Mouse (Mus musculus) lung, adult 18-20 months (tissue): ENCODE data around the gene Sall4.
"Not testable (repeated sequence)": the region's sequence is repeated elsewhere in the genome, so short reads cannot be mapped to it uniquely, and the experiment has no call there.

Experiments
- DNase-seq, 2 experiments: peaks; one replicate each; pipeline ENCODE4 v3.0.0; 2022; ENCODE audit warnings: mixed read lengths in 2 of 2

Sall4 gene

GRCm38 (mm10) chr2:168767582-168767981 is at the start of gene Sall4:
TSS of gene Sall4 (minus strand) at chr2:168767943.
- no peak for DNase-seq

- no peak for DNase-seq
Measured at GRCm38 (mm10) chr2:168813243-168813642, 45.5 kb upstream of the Sall4 start.

- no peak for DNase-seq
Measured at GRCm38 (mm10) chr2:168809895-168810294, 42.2 kb upstream of the Sall4 start.

- DNase-seq = no peak
Measured at GRCm38 (mm10) chr2:168807681-168808080, 39.9 kb upstream of the Sall4 start.

DNA sequence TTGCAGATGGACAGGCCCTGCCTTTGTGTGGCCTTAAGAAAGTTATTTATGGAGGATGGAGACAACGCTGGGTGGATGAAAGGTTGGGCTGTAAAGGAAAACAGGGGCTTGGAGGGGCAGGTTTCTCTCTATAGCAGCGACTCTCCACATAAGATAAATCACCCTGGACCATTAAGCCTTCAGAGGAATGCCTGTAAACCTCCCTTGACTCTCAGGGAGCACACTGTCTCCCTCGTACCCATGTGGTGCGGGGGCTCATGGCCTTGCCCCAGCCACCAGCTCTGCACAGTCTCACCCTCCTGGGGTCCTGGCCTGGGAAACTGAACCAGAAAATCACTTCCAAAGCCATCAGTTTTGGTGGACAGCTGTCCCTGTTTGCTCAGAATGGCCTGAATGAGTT is 36.1 kb upstream of the Sall4 start:
- no peak for DNase-seq

DNA sequence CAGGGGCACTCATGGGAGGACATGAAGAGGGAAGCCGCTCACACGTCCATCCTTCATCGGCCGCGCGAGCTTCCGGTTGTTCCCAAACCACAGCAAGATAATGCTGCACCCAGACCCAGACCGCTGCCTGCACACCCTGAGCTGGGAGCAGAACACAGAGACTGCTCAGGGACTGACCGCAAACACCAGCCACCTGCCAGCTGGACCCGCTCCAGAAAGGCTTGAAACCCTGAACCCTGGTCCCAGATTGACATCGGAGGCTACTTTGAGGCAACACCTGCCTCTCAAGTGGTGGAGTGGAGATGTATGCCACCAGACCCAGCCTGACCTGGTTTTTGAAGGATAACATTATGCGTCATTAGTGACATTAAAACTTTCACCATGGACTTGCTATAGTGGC is 31.6 kb upstream of the Sall4 start:
- no peak for DNase-seq

DNA sequence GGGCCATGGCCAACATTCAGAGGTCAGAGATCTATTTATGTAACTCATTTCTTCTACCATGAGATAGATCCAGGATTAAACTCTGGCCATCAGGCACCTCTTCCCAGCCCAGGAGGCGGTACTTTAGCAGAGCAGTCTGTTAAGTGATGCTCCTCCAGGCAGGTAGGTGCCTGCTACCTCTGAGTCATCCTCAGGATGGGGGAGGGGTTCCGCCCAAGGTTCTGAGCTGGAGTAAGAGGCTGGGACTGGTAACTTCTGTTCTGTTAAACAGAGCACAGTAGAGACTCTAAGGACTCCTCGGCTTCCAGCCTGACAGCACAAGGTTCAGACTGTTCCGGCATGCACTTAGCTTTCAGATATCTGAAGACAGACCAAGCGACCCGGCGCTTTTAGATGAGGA is 31.2 kb upstream of the Sall4 start:
- no peak for DNase-seq

DNA sequence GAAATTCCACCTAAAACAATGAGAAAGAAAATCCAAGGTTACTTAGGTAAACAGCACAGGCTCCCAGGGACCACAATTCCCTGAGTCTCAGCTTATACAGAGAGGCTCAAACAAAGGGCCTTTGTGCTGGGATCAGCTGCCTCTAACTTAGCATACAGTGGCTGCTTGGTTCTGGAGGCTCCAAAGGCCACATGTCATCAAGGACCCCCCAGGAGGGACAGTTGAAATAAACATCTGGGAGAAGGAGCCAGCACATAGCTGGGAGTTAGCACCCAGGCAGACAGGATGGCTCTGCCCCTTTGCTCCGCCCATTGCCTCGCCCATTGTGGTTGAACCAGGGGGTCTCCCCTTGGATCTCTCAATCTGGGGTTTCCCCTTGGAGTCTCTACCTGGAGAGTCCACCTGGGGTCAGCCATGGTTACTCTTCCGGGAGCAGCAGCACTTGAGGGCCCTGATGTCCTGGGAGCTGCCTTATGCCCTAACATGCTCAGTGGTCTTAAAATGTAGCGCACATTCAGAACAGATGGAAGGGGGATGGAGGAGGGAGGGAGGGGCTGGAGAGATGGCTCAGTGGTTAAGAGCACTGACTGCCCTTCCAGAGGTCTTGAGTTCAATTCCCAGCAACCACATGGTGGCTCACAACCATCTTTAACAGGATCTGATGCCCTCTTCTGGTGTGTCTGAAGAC is 23.5 kb upstream of the Sall4 start:
- DNase-seq = no peak

DNA sequence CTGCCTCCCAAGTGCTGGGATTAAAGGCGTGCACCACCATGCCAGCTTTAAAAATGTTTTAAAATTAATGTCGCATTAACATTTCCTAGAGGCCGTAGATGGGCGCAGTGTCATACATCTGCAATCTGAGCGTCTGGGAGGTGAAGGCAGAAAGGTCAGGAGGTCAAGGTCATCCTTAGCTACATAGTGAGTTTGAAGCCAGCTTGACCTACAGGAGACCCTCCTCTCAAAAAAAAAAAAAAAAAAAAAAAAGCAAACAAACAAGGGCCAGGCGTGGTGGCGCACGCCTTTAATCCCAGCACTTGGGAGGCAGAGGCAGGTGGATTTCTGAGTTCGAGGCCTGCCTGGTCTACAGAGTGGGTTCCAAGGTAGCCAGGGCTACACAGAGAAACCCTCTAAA is 18.4 kb upstream of the Sall4 start:
- no peak for DNase-seq

DNA sequence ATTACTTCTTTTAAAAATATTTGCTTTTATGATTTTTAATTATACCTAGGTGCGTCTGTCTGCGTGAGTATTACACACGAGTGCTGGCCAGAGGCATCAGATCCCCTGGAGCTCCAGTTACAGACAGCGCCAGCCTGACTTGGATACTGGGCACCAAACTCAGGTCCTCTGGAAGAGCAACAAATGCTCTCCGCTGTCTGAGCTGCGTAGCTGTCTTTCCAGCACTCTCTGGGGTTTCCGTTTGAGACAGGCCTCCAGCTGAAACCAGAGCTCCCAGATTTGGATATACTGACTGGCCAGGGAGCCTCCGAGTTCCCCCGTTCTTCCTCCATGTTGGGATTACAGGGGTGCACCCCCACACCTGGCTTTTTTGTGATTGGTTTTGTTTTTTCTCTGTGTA is 12.9 kb upstream of the Sall4 start:
- no peak for DNase-seq

DNA sequence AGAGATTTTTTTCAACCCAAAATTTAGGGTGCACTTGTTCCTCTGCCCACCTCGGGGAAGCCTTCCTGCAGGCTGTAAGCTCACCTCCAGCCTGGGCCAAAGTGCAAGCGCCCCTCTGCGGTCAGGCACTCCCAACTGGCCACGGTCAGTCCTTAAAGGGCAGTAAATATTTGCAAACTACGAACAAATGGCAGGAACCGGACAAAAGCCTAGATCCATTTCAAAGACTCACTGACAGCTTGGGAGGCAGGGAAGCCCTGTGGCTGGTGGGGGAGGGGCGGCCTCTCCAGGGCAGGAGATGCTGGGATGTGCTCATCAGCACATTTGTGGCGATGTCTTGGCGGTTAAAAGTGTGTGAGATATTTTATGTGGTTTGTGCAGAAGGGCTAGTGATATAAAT is 12.3 kb upstream of the Sall4 start:
- no peak for DNase-seq

GRCm38 (mm10) chr2:168777481-168777880 is 9.7 kb upstream of the Sall4 start:
- DNase-seq = no peak

- DNase-seq = no peak
Measured at GRCm38 (mm10) chr2:168776238-168776637, 8.5 kb upstream of the Sall4 start.

DNA sequence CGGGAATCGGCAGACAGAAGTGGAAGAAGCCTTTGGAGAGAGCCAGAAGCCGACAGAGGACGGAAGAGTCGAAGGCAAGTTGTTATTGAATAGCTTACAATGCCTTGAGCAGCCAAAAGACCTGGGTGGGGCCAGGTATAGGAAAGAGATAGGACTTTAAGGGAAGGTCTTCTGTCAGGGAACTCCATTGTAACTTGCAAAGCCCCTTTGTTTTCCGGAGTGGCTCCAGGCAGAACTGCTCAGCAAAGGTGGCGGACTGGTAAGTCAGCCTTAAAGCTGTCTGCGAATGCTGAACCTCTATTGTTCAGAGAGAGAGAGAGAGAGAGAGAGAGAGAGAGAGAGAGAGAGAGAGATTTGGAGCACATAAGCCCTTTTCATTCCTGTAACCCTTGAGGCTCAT is 1.5 kb upstream of the Sall4 start:
- no peak for DNase-seq

DNA sequence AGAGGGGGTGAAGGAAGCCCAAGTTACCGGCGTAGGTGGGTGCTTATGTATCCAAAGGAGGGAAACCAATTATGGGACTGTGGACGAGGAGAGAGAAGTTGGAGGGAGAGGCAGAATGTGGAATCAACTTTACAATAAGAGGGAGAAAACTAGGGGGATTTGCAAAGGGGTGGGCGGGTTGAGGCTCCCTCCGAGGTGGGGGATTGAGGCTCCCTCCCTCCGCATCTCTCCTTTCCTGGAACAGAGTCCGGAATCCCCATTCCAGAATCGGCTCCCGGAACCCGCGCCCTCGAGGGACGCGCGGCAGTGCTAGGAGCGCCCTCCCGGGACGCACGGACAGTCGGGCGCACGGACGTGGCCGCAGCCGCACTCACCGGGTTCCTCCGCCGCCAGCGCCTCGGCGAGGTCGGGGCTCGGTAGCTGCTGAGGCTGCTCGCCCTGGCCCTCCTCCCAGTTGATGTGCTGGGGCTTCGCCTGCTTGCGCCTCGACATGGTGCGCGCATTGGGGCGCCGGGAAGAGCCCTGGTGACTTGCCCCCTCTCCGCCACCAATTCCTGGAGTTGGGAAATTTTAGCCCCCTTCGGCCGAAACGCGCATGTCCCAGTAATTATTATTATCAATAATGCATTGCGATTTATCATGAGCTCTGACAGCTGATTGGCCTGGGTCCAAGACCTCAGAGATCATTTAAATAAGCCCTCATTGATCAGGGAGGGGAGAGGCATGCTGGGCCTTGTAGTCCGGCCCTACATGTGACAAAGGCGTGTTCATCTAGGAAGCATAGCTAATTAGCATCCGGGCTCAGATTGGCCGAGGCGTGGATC is 993 bp downstream of the Sall4 start:
- no peak for DNase-seq

DNA sequence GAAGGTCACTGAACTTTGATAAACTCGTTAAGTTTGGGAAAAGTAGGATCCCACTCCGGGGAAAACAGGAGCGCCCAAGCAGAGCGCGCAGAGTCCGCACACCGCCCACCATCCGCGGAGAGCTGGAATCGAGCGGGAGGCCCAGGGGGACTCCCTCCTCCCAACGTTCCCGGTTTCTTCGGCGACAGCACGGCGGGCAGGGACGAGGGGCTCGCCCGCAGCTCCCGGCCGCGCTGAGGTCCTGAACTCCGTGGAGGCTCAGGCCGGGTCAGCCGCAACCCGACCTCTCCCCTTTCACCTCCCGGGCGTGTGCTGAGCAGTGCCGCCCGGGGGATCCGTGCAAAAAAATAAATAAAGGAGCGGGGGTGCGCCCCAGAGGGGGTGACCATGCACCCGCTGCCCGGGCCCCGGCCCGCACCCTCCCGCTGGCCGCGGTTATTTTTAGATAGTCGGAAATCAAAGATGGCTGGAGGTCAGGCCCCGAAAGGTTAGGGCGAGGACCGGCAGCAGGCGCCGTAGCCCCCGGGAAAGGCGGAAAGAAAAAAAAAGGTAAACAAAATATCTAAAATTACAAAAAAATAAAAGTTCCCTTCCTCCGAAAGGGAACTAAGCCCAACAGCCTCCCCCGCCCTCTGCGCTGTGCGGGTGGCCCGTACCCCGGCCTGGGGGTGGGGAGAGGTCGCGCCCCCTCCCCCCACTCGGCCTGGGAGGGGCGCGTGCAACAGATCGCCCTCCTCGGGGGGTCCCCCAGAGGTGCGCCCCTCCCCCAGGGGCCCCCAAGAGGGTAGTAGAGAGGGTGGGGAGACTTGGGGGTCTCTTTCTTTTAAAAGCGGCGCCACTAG is 1.8 kb downstream of the Sall4 start:
- no peak for DNase-seq

DNA sequence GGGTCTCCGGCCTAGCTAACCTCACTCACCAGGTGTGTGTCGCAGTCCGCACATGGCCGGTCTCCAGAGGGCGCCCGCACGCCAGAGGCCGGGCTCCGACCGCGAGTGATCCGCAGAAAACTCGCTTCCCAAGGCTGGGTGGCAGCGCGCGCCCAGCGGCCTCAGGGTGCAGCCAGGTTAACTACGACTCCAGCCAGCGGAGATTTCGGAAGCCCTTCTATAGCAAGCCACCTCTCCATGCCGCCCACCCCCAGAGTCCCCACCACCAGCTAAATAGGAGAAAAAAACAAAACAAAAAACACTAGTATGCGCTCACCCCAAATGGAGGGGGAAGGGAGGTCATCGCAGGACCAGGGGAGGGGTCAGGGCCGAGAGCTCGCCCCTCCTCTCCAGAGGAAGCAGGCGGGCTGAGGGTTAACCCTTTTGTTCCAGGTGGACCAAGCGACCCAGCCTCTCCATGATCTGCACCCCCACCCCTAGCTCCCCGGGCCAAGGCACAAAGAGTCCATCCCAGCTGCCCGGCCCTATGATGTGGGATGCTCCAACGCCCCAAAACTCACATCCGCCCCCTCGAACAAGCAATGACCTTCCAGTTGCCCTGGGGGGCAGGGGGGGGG is 2.6 kb downstream of the Sall4 start:
- peak; percentile 9 to 34 for DNase-seq

- DNase-seq = no peak
Measured at GRCm38 (mm10) chr2:168764460-168764867, 3.3 kb downstream of the Sall4 start.

DNA sequence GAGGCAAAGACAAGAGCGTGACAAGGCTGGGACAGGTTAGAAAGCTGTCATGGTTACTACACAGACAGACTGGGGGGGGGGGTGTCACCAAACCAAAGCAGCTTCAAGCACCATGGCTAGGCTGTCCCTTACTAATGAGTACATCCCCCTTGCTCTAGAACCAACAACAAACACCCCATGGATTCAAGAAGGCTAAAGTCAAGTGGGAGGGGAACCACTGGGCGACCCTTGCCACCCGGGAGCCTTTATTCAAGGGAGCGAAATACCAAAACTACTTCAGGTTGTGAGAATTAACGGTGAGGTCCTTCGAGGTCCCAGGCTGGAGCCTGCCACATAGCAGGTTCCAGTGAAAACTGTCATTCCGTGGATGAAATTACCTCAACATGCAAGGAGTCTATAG is 4.0 kb downstream of the Sall4 start:
- DNase-seq = no peak

DNA sequence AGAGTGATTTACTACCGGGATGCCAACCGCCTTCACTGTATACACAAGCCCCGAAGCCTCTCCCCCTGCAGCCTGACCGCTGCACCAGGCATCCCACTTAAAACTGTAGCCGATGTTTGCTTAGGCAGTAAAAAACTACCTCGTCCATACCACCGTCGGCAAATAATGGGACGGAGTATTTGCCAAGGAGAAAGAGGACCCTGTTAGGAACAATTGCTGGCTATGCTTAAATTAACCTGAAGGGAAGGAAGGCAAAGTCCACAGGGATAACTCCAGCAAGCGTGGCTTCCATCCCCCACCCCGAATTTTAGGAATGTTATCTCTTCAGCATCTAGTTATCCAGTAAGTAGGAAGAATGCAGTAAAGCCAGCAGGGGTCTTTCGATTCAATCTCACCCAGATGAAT is 5.3 kb downstream of the Sall4 start:
- DNase-seq = no peak

DNA sequence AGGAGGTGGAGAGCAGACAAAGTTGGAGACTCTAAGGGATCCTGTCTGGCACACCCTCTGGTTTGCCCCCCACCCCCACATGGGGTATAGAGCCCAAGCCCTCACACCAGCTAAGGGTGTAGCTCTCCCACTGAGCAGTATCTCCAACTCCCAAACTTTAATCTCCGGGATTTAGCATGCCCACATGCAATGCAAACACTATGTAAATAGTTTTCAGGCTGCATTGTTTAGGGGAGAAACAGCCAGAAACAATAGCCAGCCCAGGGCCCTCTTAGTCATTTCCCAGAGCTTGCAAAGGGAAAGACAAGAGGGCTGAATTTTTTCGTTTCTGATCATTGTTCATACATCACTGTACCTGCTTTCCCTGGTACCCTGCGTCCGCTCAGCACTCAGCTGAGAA is 5.8 kb downstream of the Sall4 start:
- DNase-seq = no peak

- DNase-seq = no peak
Measured at GRCm38 (mm10) chr2:168761141-168761540, 6.6 kb downstream of the Sall4 start.

- not testable (repeated sequence) for DNase-seq
Measured at GRCm38 (mm10) chr2:168744406-168744805, 23.3 kb downstream of the Sall4 start.
